Mouse (Mus musculus): ENCODE results near the gene Rpl34.
A peak's percentile ranks its signal among the peaks of the same experiment; 100 is the strongest.

Gene Rpl34

GRCm38 (mm10) chr3:130730189-130730653, at the start of gene Rpl34:
Rpl34 (minus strand) TSS chr3:130730398.
- DNase-seq (ENCODE audit: extremely low read depth, low read depth) = peak; percentile 87

GRCm38 (mm10) chr3:130768172-130768571, 38.0 kb upstream of the Rpl34 start:
- no peak for DNase-seq (ENCODE audit: extremely low read depth, low read depth)

- DNase-seq (ENCODE audit: extremely low read depth, low read depth) = no peak
Observed at GRCm38 (mm10) chr3:130764091-130764490, 33.9 kb upstream of the Rpl34 start.

- DNase-seq (ENCODE audit: extremely low read depth, low read depth) = peak; percentile 28
Observed at GRCm38 (mm10) chr3:130760711-130761435, 30.7 kb upstream of the Rpl34 start.

- DNase-seq (ENCODE audit: extremely low read depth, low read depth) = no peak
Observed at GRCm38 (mm10) chr3:130758157-130758841, 28.1 kb upstream of the Rpl34 start.

- DNase-seq (ENCODE audit: extremely low read depth, low read depth) = no peak
Observed at GRCm38 (mm10) chr3:130757117-130757852, 27.1 kb upstream of the Rpl34 start.

- DNase-seq (ENCODE audit: extremely low read depth, low read depth) = no peak
Observed at GRCm38 (mm10) chr3:130749206-130749605, 19.0 kb upstream of the Rpl34 start.

- no peak for DNase-seq (ENCODE audit: extremely low read depth, low read depth)
Observed at GRCm38 (mm10) chr3:130746673-130747619, 16.7 kb upstream of the Rpl34 start.

- no peak for DNase-seq (ENCODE audit: extremely low read depth, low read depth)
Observed at GRCm38 (mm10) chr3:130737652-130738361, 7.6 kb upstream of the Rpl34 start.

GRCm38 (mm10) chr3:130736758-130737157, 6.6 kb upstream of the Rpl34 start:
- DNase-seq (ENCODE audit: extremely low read depth, low read depth) = no peak

GRCm38 (mm10) chr3:130729472-130730188, 568 bp downstream of the Rpl34 start:
- peak; percentile 56 for DNase-seq (ENCODE audit: extremely low read depth, low read depth)

GRCm38 (mm10) chr3:130727676-130728075, 2.5 kb downstream of the Rpl34 start:
- no peak for DNase-seq (ENCODE audit: extremely low read depth, low read depth)

- DNase-seq (ENCODE audit: extremely low read depth, low read depth) = no peak
Observed at GRCm38 (mm10) chr3:130727036-130727435, 3.2 kb downstream of the Rpl34 start.

GRCm38 (mm10) chr3:130725718-130726117, 4.5 kb downstream of the Rpl34 start:
- DNase-seq (ENCODE audit: extremely low read depth, low read depth) = no peak

GRCm38 (mm10) chr3:130722733-130723478, 7.3 kb downstream of the Rpl34 start:
- no peak for DNase-seq (ENCODE audit: extremely low read depth, low read depth)

GRCm38 (mm10) chr3:130720225-130720624, 10.0 kb downstream of the Rpl34 start:
- DNase-seq (ENCODE audit: extremely low read depth, low read depth) = no peak

GRCm38 (mm10) chr3:130718871-130719270, 11.3 kb downstream of the Rpl34 start:
- DNase-seq (ENCODE audit: extremely low read depth, low read depth) = no peak

GRCm38 (mm10) chr3:130716555-130716954, 13.6 kb downstream of the Rpl34 start:
- no peak for DNase-seq (ENCODE audit: extremely low read depth, low read depth)
